Mouse (Mus musculus): ENCODE results near the gene Gm3371.
"Not testable (repeated sequence)": the region's sequence is repeated elsewhere in the genome, so short reads cannot be mapped to it uniquely, and the experiment has no call there.

The Gm3371 gene

GRCm38 (mm10) chr14:44410588-44410987, at the start of gene Gm3371:
Gene Gm3371 (minus strand): TSS chr14:44410688.
- DNase-seq (ENCODE audit: low read depth, low spot score), result not testable (repeated sequence)

GRCm38 (mm10) chr14:44433335-44433734, 22.8 kb upstream of the Gm3371 start, which contains the start of gene Gm8232:
Gene Gm8232 (plus strand): TSS chr14:44433635.
- not testable (repeated sequence) for DNase-seq (ENCODE audit: low read depth, low spot score)

- DNase-seq (ENCODE audit: low read depth, low spot score), result not testable (repeated sequence)
Measured at GRCm38 (mm10) chr14:44384233-44384632, 26.3 kb downstream of the Gm3371 start.

- not testable (repeated sequence) for DNase-seq (ENCODE audit: low read depth, low spot score)
Measured at GRCm38 (mm10) chr14:44365057-44365456, 45.4 kb downstream of the Gm3371 start, which contains the start of gene Gm8229. Gene Gm8229 (plus strand): TSS chr14:44365357.

- not testable (repeated sequence) for DNase-seq (ENCODE audit: low read depth, low spot score)
Measured at GRCm38 (mm10) chr14:44362301-44362700, 48.2 kb downstream of the Gm3371 start.

GRCm38 (mm10) chr14:44361416-44361815, 49.1 kb downstream of the Gm3371 start:
- DNase-seq (ENCODE audit: low read depth, low spot score), result not testable (repeated sequence)
